Mouse (Mus musculus) midbrain, embryonic 11.5 days (tissue): ENCODE data around the gene Sparc. TPM values are rescaled to one million over a fixed set of nuclear protein-coding genes. Genes with fewer than 3 reads are reported as not detected.

Experiments
- ATAC-seq: fragments of 200-750 bp; cut with Nextera tagmentation; 2 replicates; pipeline ENCODE4 v1.8.0; 2017; ENCODE audit warnings: moderate TSS enrichment, moderate library complexity; ENCODE audit not compliant: low FRiP score
- DNase-seq: peaks from one replicate; pipeline ENCODE4 v3.0.0; 2015; ENCODE audit warnings: low spot score; ENCODE audit errors: missing footprints
- H3K27ac ChIP-seq: fragments of 300-500 bp; sonication (generic); 2 replicates; pipeline ENCODE4 v1.5.1; 2014; ENCODE audit warnings: low read depth, low read length
- H3K27me3 ChIP-seq: fragments of 300-500 bp; sonication (generic); 2 replicates; pipeline ENCODE4 v1.6.1; 2014; ENCODE audit warnings: mild to moderate bottlenecking, low read length, moderate library complexity, mixed read lengths; ENCODE audit not compliant: control insufficient read depth, insufficient read depth
- H3K36me3 ChIP-seq: fragments of 300-500 bp; sonication (generic); 2 replicates; pipeline ENCODE4 v1.6.1; 2014; ENCODE audit warnings: mild to moderate bottlenecking, low read length, moderate library complexity, mixed read lengths; ENCODE audit not compliant: control insufficient read depth, insufficient read depth
- H3K4me1 ChIP-seq: fragments of 300-500 bp; sonication (generic); 2 replicates; pipeline ENCODE4 v1.6.1; 2014; ENCODE audit warnings: low read length; ENCODE audit not compliant: control insufficient read depth, insufficient read depth
- H3K4me2 ChIP-seq: fragments of 300-500 bp; sonication (generic); 2 replicates; pipeline ENCODE4 v1.6.1; 2014; ENCODE audit warnings: mild to moderate bottlenecking, moderate library complexity
- H3K4me3 ChIP-seq: fragments of 300-500 bp; sonication (generic); 2 replicates; pipeline ENCODE4 v1.5.1; 2014; ENCODE audit warnings: low read depth, low read length
- H3K9ac ChIP-seq: fragments of 300-500 bp; sonication (generic); 2 replicates; pipeline ENCODE4 v1.6.1; 2014; ENCODE audit warnings: low read length
- H3K9me3 ChIP-seq: fragments of 300-500 bp; sonication (generic); 2 replicates; pipeline ENCODE4 v1.6.1; 2016; ENCODE audit warnings: low read length; ENCODE audit not compliant: control insufficient read depth
- WGBS: fragments of 180-500 bp; shearing (Covaris S2); extraction: QIAGEN DNeasy Blood & Tissue Kit; methylation state at CpG from one replicate; pipeline ENCODE4 v1.1.7; 2014; 5-methylcytosine and 5-hydroxymethylcytosine counted together
- polyA plus RNA-seq: library from polyadenylated mRNA; unstranded; fragments of >200 nt; fragmentation: Nextera tagmentation; extraction: Ambion mirVana; gene quantifications from 2 replicates; pipeline ENCODE4 v1.2.1, GENCODE M21; 2014

The Sparc gene
- polyA plus RNA-seq, result 411 and 428 TPM in 2 replicates

GRCm38 (mm10) chr11:55422978-55423377 lies at the start of gene Sparc:
TSS of gene Sparc (minus strand) at chr11:55423183.
- peaks cover 27% of the 10 kb centered on the region for H3K4me1 ChIP-seq
- no peaks in the 10 kb centered on the region for H3K36me3 ChIP-seq
- H3K4me3 ChIP-seq, result no peak within 1 kb of the TSS
- ATAC-seq, result no peak
- DNase-seq, result no peak
- no peak within 1 kb of the TSS for H3K4me2 ChIP-seq
- 91% methylated on average over 1 of the region's 1 CpGs for WGBS
- no peaks in the 10 kb centered on the region for H3K9me3 ChIP-seq
- H3K27ac ChIP-seq, result peak within 1 kb of the TSS; percentile 57
- no peak within 1 kb of the TSS for H3K9ac ChIP-seq
- H3K27me3 ChIP-seq, result no peaks in the 10 kb centered on the region

GRCm38 (mm10) chr11:55471467-55471866 lies 48.5 kb upstream of the Sparc start:
- Histone ChIP-seq H3K4me2 (peak overlapping the region; percentile 76; the same call in 1 of the 2 replicates), H3K4me1 (peaks cover 17% of the 10 kb centered on the region), H3K27ac (no peak overlapping the region), H3K9me3 (no peaks in the 10 kb centered on the region), H3K9ac (no peak overlapping the region), H3K27me3 (no peaks in the 10 kb centered on the region), H3K4me3 (peak overlapping the region; percentile 90; the same call in 1 of the 2 replicates), H3K36me3 (peaks cover 11% of the 10 kb centered on the region)
- ATAC-seq (no peak), DNase-seq (peak; percentile 70)
- WGBS, result 94% methylated on average over 7 of the region's 7 CpGs

- H3K4me2 ChIP-seq, result peak overlapping the region; percentile 76
- 74% methylated on average over 8 of the region's 8 CpGs for WGBS
- no peaks in the 10 kb centered on the region for H3K9me3 ChIP-seq
- no peak overlapping the region for H3K27ac ChIP-seq
- peak overlapping the region; percentile 90 for H3K4me3 ChIP-seq
- H3K27me3 ChIP-seq, result no peaks in the 10 kb centered on the region
- H3K36me3 ChIP-seq, result peaks cover 11% of the 10 kb centered on the region
- peaks cover 17% of the 10 kb centered on the region for H3K4me1 ChIP-seq
- H3K9ac ChIP-seq, result peak overlapping the region; percentile 97
- DNase-seq (no peak), ATAC-seq (no peak)
These were observed 47.8 kb upstream of the Sparc start for GRCm38 (mm10) chr11:55470761-55471160.

- 3% methylated on average over 46 of the region's 46 CpGs for WGBS
- H3K4me3 ChIP-seq, result peak overlapping the region; percentile 90
- H3K27ac ChIP-seq, result peak overlapping the region; percentile 49
- H3K4me2 ChIP-seq, result peak overlapping the region; percentile 76
- ATAC-seq (no peak), DNase-seq (peak; percentile 93)
- H3K27me3 ChIP-seq, result no peaks in the 10 kb centered on the region
- H3K9me3 ChIP-seq, result no peaks in the 10 kb centered on the region
- peaks cover 17% of the 10 kb centered on the region for H3K4me1 ChIP-seq
- peak overlapping the region; percentile 97 for H3K9ac ChIP-seq
- peaks cover 11% of the 10 kb centered on the region for H3K36me3 ChIP-seq
These were observed 47.1 kb upstream of the Sparc start for GRCm38 (mm10) chr11:55469923-55470691.

- H3K27ac ChIP-seq, result peak within 1 kb of the TSS; percentile 76
- no peaks in the 10 kb centered on the region for H3K9me3 ChIP-seq
- no peaks in the 10 kb centered on the region for H3K27me3 ChIP-seq
- H3K4me3 ChIP-seq, result peak within 1 kb of the TSS; percentile 90
- H3K9ac ChIP-seq, result peak within 1 kb of the TSS; percentile 97
- peaks cover 8% of the 10 kb centered on the region for H3K36me3 ChIP-seq
- ATAC-seq (peak; percentile 98), DNase-seq (peak; percentile 98)
- H3K4me2 ChIP-seq, result peak within 1 kb of the TSS; percentile 76
- WGBS, result under 1% methylated on average over 44 of the region's 57 CpGs
- H3K4me1 ChIP-seq, result peaks cover 17% of the 10 kb centered on the region
These were observed 46.3 kb upstream of the Sparc start, which contains the start of gene G3bp1 for GRCm38 (mm10) chr11:55469048-55469843. TSS of gene G3bp1 (plus strand) at chr11:55469685.

- ATAC-seq, result peak; percentile 19; the same call in 1 of the 2 replicates
- H3K27me3 ChIP-seq, result no peaks in the 10 kb centered on the region
- H3K4me2 ChIP-seq, result peak overlapping the region; percentile 59
- no peaks in the 10 kb centered on the region for H3K9me3 ChIP-seq
- WGBS, result 5% methylated on average over 17 of the region's 17 CpGs
- peak overlapping the region; percentile 76 for H3K27ac ChIP-seq
- DNase-seq, result no peak
- H3K36me3 ChIP-seq, result peaks cover 3% of the 10 kb centered on the region; the same call in 1 of the 2 replicates
- peak overlapping the region; percentile 43 for H3K4me3 ChIP-seq
- peak overlapping the region; percentile 76 for H3K9ac ChIP-seq
- H3K4me1 ChIP-seq, result peaks cover 17% of the 10 kb centered on the region
These were observed 45.6 kb upstream of the Sparc start for GRCm38 (mm10) chr11:55468611-55469047.

GRCm38 (mm10) chr11:55468012-55468411 lies 45.0 kb upstream of the Sparc start:
- peak overlapping the region; percentile 76; the same call in 1 of the 2 replicates for H3K27ac ChIP-seq
- peaks cover 3% of the 10 kb centered on the region; the same call in 1 of the 2 replicates for H3K36me3 ChIP-seq
- no peaks in the 10 kb centered on the region for H3K9me3 ChIP-seq
- no peaks in the 10 kb centered on the region for H3K27me3 ChIP-seq
- H3K4me3 ChIP-seq, result no peak overlapping the region
- WGBS, result 62% methylated on average over 10 of the region's 10 CpGs
- H3K4me1 ChIP-seq, result peaks cover 17% of the 10 kb centered on the region
- peak overlapping the region; percentile 76 for H3K9ac ChIP-seq
- ATAC-seq, result no peak
- peak; percentile 87 for DNase-seq
- peak overlapping the region; percentile 59 for H3K4me2 ChIP-seq

GRCm38 (mm10) chr11:55465177-55465576 lies 42.2 kb upstream of the Sparc start:
- DNase-seq (peak; percentile 57), ATAC-seq (no peak)
- Histone ChIP-seq H3K9me3 (no peaks in the 10 kb centered on the region), H3K27me3 (no peaks in the 10 kb centered on the region), H3K27ac (no peak overlapping the region), H3K9ac (no peak overlapping the region), H3K36me3 (no peaks in the 10 kb centered on the region), H3K4me3 (no peak overlapping the region), H3K4me2 (no peak overlapping the region), H3K4me1 (peaks cover 10% of the 10 kb centered on the region)
- WGBS, result 90% methylated on average over 3 of the region's 3 CpGs
